Mouse (Mus musculus) CH12.LX (cell line): ENCODE data around the gene Slc9a8. TPM values are rescaled to one million over a fixed set of nuclear protein-coding genes. Genes with fewer than 3 reads are reported as not detected.

ENCODE experiments used
- DNase-seq: peaks from one replicate; pipeline ENCODE4 v3.0.0-alpha.2; 2013; ENCODE audit errors: extremely low read depth
- H3K27ac ChIP-seq: 2 replicates; pipeline ENCODE4 v1.5.1; 2012; ENCODE audit warnings: low read depth, mild to moderate bottlenecking, control low read depth, moderate library complexity; ENCODE audit not compliant: insufficient read depth
- H3K27me3 ChIP-seq: replicated peaks from 2 replicates; pipeline ENCODE3; 2012; ENCODE audit warnings: inconsistent platforms
- H3K36me3 ChIP-seq, 2 experiments: replicated peaks in 1 of 2; 2 replicates each; pipeline versions ENCODE3 to v1.6.1; 2012; ENCODE audit warnings: inconsistent platforms in 1 of 2, low read length in 1 of 2, mild to moderate bottlenecking in 1 of 2, mixed read lengths in 1 of 2, moderate library complexity in 1 of 2; ENCODE audit not compliant: control insufficient read depth in 1 of 2, insufficient read depth in 1 of 2
- H3K4me1 ChIP-seq, 2 experiments: 2 replicates each; pipeline ENCODE4 v1.6.1; 2012; ENCODE audit warnings: inconsistent platforms in 1 of 2, moderate library complexity in 1 of 2; ENCODE audit not compliant: insufficient read depth in 2 of 2, control insufficient read depth in 1 of 2
- H3K4me2 ChIP-seq: 2 replicates; pipeline ENCODE4 v1.6.1; 2012; ENCODE audit warnings: low read depth, mild to moderate bottlenecking, control low read depth; ENCODE audit not compliant: poor library complexity, insufficient read depth, severe bottlenecking
- H3K4me3 ChIP-seq, 3 experiments: fragments of 150-350 bp in 1 of 3; sonication (generic) in 1 of 3; replicated peaks in 1 of 3; 2 replicates each; pipeline versions ENCODE3 to v1.5.1; 2011 to 2012; ENCODE audit warnings: low read depth in 2 of 3, low read length in 2 of 3, mild to moderate bottlenecking in 2 of 3, moderate library complexity in 2 of 3, control low read depth in 1 of 3, improper control_type of control experiment in 1 of 3, inconsistent platforms in 1 of 3, mixed read lengths in 1 of 3; ENCODE audit not compliant: poor library complexity in 1 of 3
- H3K79me2 ChIP-seq: replicated peaks from 2 replicates; pipeline ENCODE4 v1.6.1; 2012; ENCODE audit warnings: mild to moderate bottlenecking, moderate library complexity; ENCODE audit not compliant: control insufficient read depth, poor library complexity, insufficient read depth, severe bottlenecking; ENCODE audit errors: extremely low read depth
- H3K9ac ChIP-seq: 2 replicates; pipeline ENCODE4 v1.6.1; 2012; ENCODE audit warnings: low read depth, mild to moderate bottlenecking, control low read depth, moderate library complexity; ENCODE audit not compliant: insufficient read depth
- H3K9me3 ChIP-seq: replicated peaks from 2 replicates; pipeline ENCODE3; 2012; ENCODE audit warnings: low read length, inconsistent platforms, mixed read lengths
- BHLHE40 ChIP-seq: IDR thresholded peaks from 2 replicates; pipeline ENCODE4 v1.6.1; 2011; ENCODE audit warnings: mild to moderate bottlenecking, low read depth, low read length, improper control_type of control experiment
- CHD1 ChIP-seq: IDR thresholded peaks from 2 replicates; pipeline ENCODE4 v1.6.1; 2012; ENCODE audit warnings: low read depth, low read length, improper control_type of control experiment, inconsistent platforms
- CHD2 ChIP-seq: IDR thresholded peaks from 2 replicates; pipeline ENCODE4 v1.6.1; 2011; ENCODE audit warnings: low read length, improper control_type of control experiment
- ELF1 ChIP-seq: IDR thresholded peaks from 2 replicates; pipeline ENCODE4 v1.6.1; 2014; ENCODE audit warnings: low read depth, mild to moderate bottlenecking, inconsistent platforms, low read length, improper control_type of control experiment
- ETS1 ChIP-seq: conservative IDR thresholded peaks from 2 replicates; pipeline ENCODE4 v1.6.1; 2012; ENCODE audit warnings: low read depth, mild to moderate bottlenecking, inconsistent platforms, low read length, improper control_type of control experiment, moderate library complexity
- GABPA ChIP-seq: IDR thresholded peaks from 2 replicates; pipeline ENCODE4 v1.6.1; 2012; ENCODE audit warnings: low read depth, low read length, improper control_type of control experiment, inconsistent platforms; ENCODE audit not compliant: insufficient replicate concordance
- IRF4 ChIP-seq: IDR thresholded peaks from 2 replicates; pipeline ENCODE4 v1.6.1; 2014; ENCODE audit warnings: low read depth, mild to moderate bottlenecking, inconsistent platforms, low read length, improper control_type of control experiment
- JUN ChIP-seq: IDR thresholded peaks from 2 replicates; pipeline ENCODE4 v1.6.1; 2011; ENCODE audit warnings: low read depth, mild to moderate bottlenecking, low read length, improper control_type of control experiment, moderate library complexity; ENCODE audit not compliant: insufficient read depth
- KAT2A ChIP-seq: IDR thresholded peaks from 2 replicates; pipeline ENCODE4 v1.6.1; 2012; ENCODE audit warnings: low read length, improper control_type of control experiment, inconsistent platforms; ENCODE audit not compliant: insufficient replicate concordance
- MAFK ChIP-seq: IDR thresholded peaks from 2 replicates; pipeline ENCODE4 v1.6.1; 2011; ENCODE audit warnings: low read length, improper control_type of control experiment; ENCODE audit not compliant: insufficient replicate concordance
- MAX ChIP-seq: IDR thresholded peaks from 2 replicates; pipeline ENCODE4 v1.6.1; 2011; ENCODE audit warnings: low read length, improper control_type of control experiment
- MEF2A ChIP-seq: IDR thresholded peaks from 2 replicates; pipeline ENCODE4 v1.6.1; 2014; ENCODE audit warnings: low read depth, mild to moderate bottlenecking, inconsistent platforms, low read length, improper control_type of control experiment, borderline replicate concordance
- MYC ChIP-seq: IDR thresholded peaks from 2 replicates; pipeline ENCODE4 v1.6.1; 2011; ENCODE audit warnings: low read depth, mild to moderate bottlenecking, improper control_type of control experiment, low read length
- NRF1 ChIP-seq: IDR thresholded peaks from 2 replicates; pipeline ENCODE4 v1.6.1; 2014; ENCODE audit warnings: low read depth, mild to moderate bottlenecking, inconsistent platforms, low read length, improper control_type of control experiment, moderate library complexity
- PAX5 ChIP-seq: IDR thresholded peaks from 2 replicates; pipeline ENCODE4 v1.6.1; 2012; ENCODE audit warnings: low read length, inconsistent platforms, mixed read lengths
- POLR2AphosphoS2 ChIP-seq: IDR thresholded peaks from 2 replicates; pipeline ENCODE4 v1.6.1; 2011; ENCODE audit warnings: low read depth, low read length, improper control_type of control experiment
- SMC3 ChIP-seq: IDR thresholded peaks from 2 replicates; pipeline ENCODE4 v1.6.1; 2011; ENCODE audit warnings: low read depth, low read length, improper control_type of control experiment
- TBP ChIP-seq: conservative IDR thresholded peaks from 2 replicates; pipeline ENCODE4 v1.6.1; 2011; ENCODE audit warnings: low read depth, low read length, improper control_type of control experiment
- TCF12 ChIP-seq: IDR thresholded peaks from 2 replicates; pipeline ENCODE4 v1.6.1; 2014; ENCODE audit warnings: low read depth, mild to moderate bottlenecking, inconsistent platforms, low read length, improper control_type of control experiment
- UBTF ChIP-seq: IDR thresholded peaks from 2 replicates; pipeline ENCODE4 v1.6.1; 2012; ENCODE audit warnings: low read depth, mild to moderate bottlenecking, inconsistent platforms, low read length, improper control_type of control experiment, moderate library complexity
- USF1 ChIP-seq: IDR thresholded peaks from 2 replicates; pipeline ENCODE4 v1.6.1; 2014; ENCODE audit warnings: low read depth, mild to moderate bottlenecking, inconsistent platforms, low read length, improper control_type of control experiment
- ZC3H11A ChIP-seq: IDR thresholded peaks from 2 replicates; pipeline ENCODE4 v1.6.1; 2012; ENCODE audit warnings: low read depth, mild to moderate bottlenecking, inconsistent platforms, low read length, improper control_type of control experiment
- dilution Hi-C: fragments of 300-500 bp; cut with MboI; formaldehyde crosslinking; loops from 2 replicates; pipeline ENCODE4 v1.14.3; 2020; ENCODE audit warnings: low sequenced_read_pairs; ENCODE audit not compliant: extremely low pct_unique_long_range_greater_than_20kb, extremely low pct_ligation_motif_present
- in situ Hi-C: fragments of 300-500 bp; cut with MboI; formaldehyde crosslinking; loops from 3 replicates; pipeline ENCODE4 v1.14.3; 2019; ENCODE audit warnings: low sequenced_read_pairs, low pct_ligation_motif_present, low pct_unique_long_range_greater_than_20kb, mixed read lengths
- polyA plus RNA-seq: library from polyadenylated mRNA; unstranded; fragments of >175 nt; gene quantifications from 2 replicates; pipeline ENCODE4 v1.2.1, GENCODE M21; 2012; ENCODE audit warnings: low read depth; ENCODE audit not compliant: insufficient read length
- total RNA-seq, 2 experiments: library from RNA; depleted of rRNA; stranded (reverse); fragments of 300-350 nt in 1 of 2; fragments of >200 nt in 1 of 2; gene quantifications; 2 replicates each; pipeline ENCODE4 v1.2.3; 2012 to 2014

Slc9a8 gene
- total and polyA plus RNA-seq, 3 experiments = 14.5 to 26.0 (median 25.0) TPM

- TF ChIP-seq SMC3 = no peak
- no peak for TF ChIP-seq TCF12
- no peak for TF ChIP-seq ZC3H11A
- no peak for TF ChIP-seq MAFK
- TF ChIP-seq KAT2A = no peak
- TF ChIP-seq NRF1 = no peak
- TF ChIP-seq JUN = no peak
- no peak for TF ChIP-seq UBTF
- TF ChIP-seq BHLHE40 = no peak
- TF ChIP-seq USF1 = no peak
- TF ChIP-seq ETS1 = no peak
- no peak for TF ChIP-seq CHD1
- H3K9ac ChIP-seq = no peak overlapping the region
- in situ Hi-C loops (no loop called here), dilution Hi-C loops (no loop called here)
- H3K4me1 ChIP-seq = peaks cover 11 to 30% of the 10 kb centered on the region in 2 experiments
- no peak overlapping the region for H3K4me3 ChIP-seq
- no peak overlapping the region for H3K4me2 ChIP-seq
- DNase-seq = no peak
- no peaks in the 10 kb centered on the region for H3K9me3 ChIP-seq
- H3K79me2 ChIP-seq = no peaks in the 10 kb centered on the region
- no peaks in the 10 kb centered on the region for H3K27me3 ChIP-seq
- H3K36me3 ChIP-seq = peaks cover 85 to 93% of the 10 kb centered on the region in 2 experiments
- H3K27ac ChIP-seq = no peak overlapping the region
Observed at GRCm38 (mm10) chr2:167470611-167471010, 49.1 kb downstream of the Slc9a8 start.

- Histone ChIP-seq H3K36me3 (peaks cover 85 to 93% of the 10 kb centered on the region in 2 experiments), H3K79me2 (no peaks in the 10 kb centered on the region), H3K27ac (no peak overlapping the region), H3K4me3 (no peak overlapping the region), H3K27me3 (no peaks in the 10 kb centered on the region), H3K4me1 (peaks cover 11 to 30% of the 10 kb centered on the region in 2 experiments), H3K4me2 (no peak overlapping the region), H3K9me3 (no peaks in the 10 kb centered on the region), H3K9ac (no peak overlapping the region)
- DNase-seq = no peak
- dilution Hi-C loops (no loop called here), in situ Hi-C loops (no loop called here)
- no peak for TF ChIP-seq TCF12
- TF ChIP-seq MYC = no peak
- no peak for TF ChIP-seq IRF4
- TF ChIP-seq BHLHE40 = no peak
- TF ChIP-seq CHD1 = no peak
- no peak for TF ChIP-seq MAFK
- TF ChIP-seq CHD2 = no peak
- no peak for TF ChIP-seq MEF2A
- no peak for TF ChIP-seq PAX5
- no peak for TF ChIP-seq ZC3H11A
- TF ChIP-seq ELF1 = no peak
- no peak for TF ChIP-seq GABPA
- TF ChIP-seq POLR2AphosphoS2 = no peak
- TF ChIP-seq MAX = no peak
- no peak for TF ChIP-seq TBP
Observed at GRCm38 (mm10) chr2:167471585-167471984, 50.1 kb downstream of the Slc9a8 start.
